Mouse (Mus musculus) lung, embryonic 16.5 days (tissue): Measurements from ENCODE around the gene S100a5. TPM values are rescaled to one million over a fixed set of nuclear protein-coding genes. Genes with fewer than 3 reads are reported as not detected.

ENCODE experiments used
- ATAC-seq: fragments of 200-750 bp; cut with Nextera tagmentation; 2 replicates; pipeline ENCODE4 v1.8.0; 2017; ENCODE audit warnings: low read depth, mild to moderate bottlenecking, moderate library complexity
- H3K27ac ChIP-seq: fragments of 300-500 bp; sonication (generic); 2 replicates; pipeline ENCODE4 v1.5.1; 2014; ENCODE audit warnings: mild to moderate bottlenecking, control low read depth, low read length
- H3K27me3 ChIP-seq: fragments of 300-500 bp; sonication (generic); 2 replicates; pipeline ENCODE4 v1.6.1; 2014; ENCODE audit warnings: low read depth, low read length, mixed read lengths; ENCODE audit not compliant: control insufficient read depth, insufficient read depth
- H3K36me3 ChIP-seq: fragments of 300-500 bp; sonication (generic); 2 replicates; pipeline ENCODE4 v1.6.1; 2014; ENCODE audit warnings: low read length; ENCODE audit not compliant: control insufficient read depth, insufficient read depth
- H3K4me1 ChIP-seq: fragments of 300-500 bp; sonication (generic); replicated peaks from 2 replicates; pipeline ENCODE4 v1.6.1; 2014; ENCODE audit warnings: low read length, mixed read lengths; ENCODE audit not compliant: control insufficient read depth, insufficient read depth
- H3K4me2 ChIP-seq: fragments of 300-500 bp; sonication (generic); 2 replicates; pipeline ENCODE4 v1.6.1; 2014; ENCODE audit warnings: low read depth, low read length, control low read depth
- H3K4me3 ChIP-seq: fragments of 300-500 bp; sonication (generic); 2 replicates; pipeline ENCODE4 v1.5.1; 2014; ENCODE audit warnings: mild to moderate bottlenecking, low read length, control low read depth
- H3K9ac ChIP-seq: fragments of 300-500 bp; sonication (generic); 2 replicates; pipeline ENCODE4 v1.6.1; 2014; ENCODE audit warnings: low read length, control low read depth
- H3K9me3 ChIP-seq: fragments of 300-500 bp; sonication (generic); 2 replicates; pipeline ENCODE4 v1.6.1; 2016; ENCODE audit warnings: low read length; ENCODE audit not compliant: control insufficient read depth
- WGBS: fragments of 180-500 bp; shearing (Covaris S2); extraction: QIAGEN DNeasy Blood & Tissue Kit; methylation state at CpG from one replicate; pipeline ENCODE4 v1.1.7; 2014; 5-methylcytosine and 5-hydroxymethylcytosine counted together
- polyA plus RNA-seq: library from polyadenylated mRNA; unstranded; fragments of >200 nt; fragmentation: Nextera tagmentation; extraction: Ambion mirVana; gene quantifications from 2 replicates; pipeline ENCODE4 v1.2.1, GENCODE M21; 2015

Gene S100a5
- polyA plus RNA-seq, 1 experiment from 2014 or later = not detected

GRCm38 (mm10) chr3:90627366-90627765, 19.0 kb downstream of the S100a5 start:
- no peaks in the 10 kb centered on the region for H3K9me3 ChIP-seq
- no peaks in the 10 kb centered on the region for H3K36me3 ChIP-seq
- WGBS = 80% methylated on average over 5 of the region's 5 CpGs
- H3K4me1 ChIP-seq = peaks cover 4% of the 10 kb centered on the region
- ATAC-seq = no peak
- H3K27me3 ChIP-seq = no peaks in the 10 kb centered on the region
- no peak overlapping the region for H3K4me3 ChIP-seq
- H3K9ac ChIP-seq = no peak overlapping the region
- H3K4me2 ChIP-seq = no peak overlapping the region
- peak overlapping the region; percentile 72 for H3K27ac ChIP-seq

- WGBS = 54% methylated on average over 4 of the region's 4 CpGs
- ATAC-seq = no peak
- no peak overlapping the region for H3K4me2 ChIP-seq
- no peak overlapping the region for H3K4me3 ChIP-seq
- no peak overlapping the region for H3K9ac ChIP-seq
- no peaks in the 10 kb centered on the region for H3K27me3 ChIP-seq
- no peak overlapping the region for H3K27ac ChIP-seq
- H3K36me3 ChIP-seq = no peaks in the 10 kb centered on the region
- peaks cover 4% of the 10 kb centered on the region for H3K4me1 ChIP-seq
- H3K9me3 ChIP-seq = no peaks in the 10 kb centered on the region
Measured at GRCm38 (mm10) chr3:90627807-90628206, 19.5 kb downstream of the S100a5 start.

- no peaks in the 10 kb centered on the region for H3K27me3 ChIP-seq
- WGBS = 61% methylated on average over 2 of the region's 2 CpGs
- H3K36me3 ChIP-seq = no peaks in the 10 kb centered on the region
- H3K4me2 ChIP-seq = no peak overlapping the region
- no peak overlapping the region for H3K27ac ChIP-seq
- no peaks in the 10 kb centered on the region; the same call in 1 of the 2 replicates for H3K4me1 ChIP-seq
- no peak overlapping the region for H3K9ac ChIP-seq
- ATAC-seq = no peak
- no peaks in the 10 kb centered on the region for H3K9me3 ChIP-seq
- no peak overlapping the region for H3K4me3 ChIP-seq
Measured at GRCm38 (mm10) chr3:90629298-90629697, 21.0 kb downstream of the S100a5 start.

- no peaks in the 10 kb centered on the region for H3K27me3 ChIP-seq
- H3K36me3 ChIP-seq = no peaks in the 10 kb centered on the region
- H3K4me3 ChIP-seq = no peak overlapping the region
- no peak overlapping the region for H3K4me2 ChIP-seq
- H3K4me1 ChIP-seq = no peaks in the 10 kb centered on the region
- H3K27ac ChIP-seq = no peak overlapping the region
- WGBS = 70% methylated on average over 2 of the region's 2 CpGs
- H3K9me3 ChIP-seq = no peaks in the 10 kb centered on the region
- H3K9ac ChIP-seq = no peak overlapping the region
- ATAC-seq = no peak
Measured at GRCm38 (mm10) chr3:90631984-90632383, 23.7 kb downstream of the S100a5 start.

GRCm38 (mm10) chr3:90638511-90639275, 30.4 kb downstream of the S100a5 start:
- Histone ChIP-seq H3K4me3 (no peak overlapping the region), H3K4me1 (no peaks in the 10 kb centered on the region), H3K4me2 (no peak overlapping the region), H3K36me3 (no peaks in the 10 kb centered on the region), H3K9ac (no peak overlapping the region), H3K27me3 (no peaks in the 10 kb centered on the region), H3K27ac (no peak overlapping the region), H3K9me3 (no peaks in the 10 kb centered on the region)
- ATAC-seq = no peak
- 50% methylated on average over 1 of the region's 1 CpGs for WGBS

GRCm38 (mm10) chr3:90639511-90640154, 31.3 kb downstream of the S100a5 start:
- Histone ChIP-seq H3K9ac (no peak overlapping the region), H3K4me3 (no peak overlapping the region), H3K27me3 (no peaks in the 10 kb centered on the region), H3K9me3 (no peaks in the 10 kb centered on the region), H3K4me1 (no peaks in the 10 kb centered on the region), H3K4me2 (no peak overlapping the region), H3K36me3 (no peaks in the 10 kb centered on the region), H3K27ac (no peak overlapping the region)
- no peak for ATAC-seq
- 51% methylated on average over 7 of the region's 7 CpGs for WGBS

- H3K36me3 ChIP-seq = no peaks in the 10 kb centered on the region
- H3K9me3 ChIP-seq = no peaks in the 10 kb centered on the region
- no peaks in the 10 kb centered on the region for H3K27me3 ChIP-seq
- no peak overlapping the region for H3K4me3 ChIP-seq
- H3K4me1 ChIP-seq = no peaks in the 10 kb centered on the region
- no peak overlapping the region for H3K4me2 ChIP-seq
- ATAC-seq = no peak
- no peak overlapping the region for H3K27ac ChIP-seq
- no peak overlapping the region for H3K9ac ChIP-seq
- WGBS = 73% methylated on average over 7 of the region's 7 CpGs
Measured at GRCm38 (mm10) chr3:90640981-90641380, 32.7 kb downstream of the S100a5 start.

- H3K4me2 ChIP-seq = no peak overlapping the region
- WGBS = 51% methylated on average over 3 of the region's 3 CpGs
- H3K36me3 ChIP-seq = no peaks in the 10 kb centered on the region
- ATAC-seq = no peak
- H3K4me1 ChIP-seq = no peaks in the 10 kb centered on the region
- H3K27ac ChIP-seq = no peak overlapping the region
- H3K4me3 ChIP-seq = no peak overlapping the region
- no peaks in the 10 kb centered on the region for H3K9me3 ChIP-seq
- no peak overlapping the region for H3K9ac ChIP-seq
- H3K27me3 ChIP-seq = no peaks in the 10 kb centered on the region
Measured at GRCm38 (mm10) chr3:90644220-90644619, 35.9 kb downstream of the S100a5 start.

GRCm38 (mm10) chr3:90647291-90647690, 39.0 kb downstream of the S100a5 start:
- Histone ChIP-seq H3K27ac (no peak overlapping the region), H3K9ac (no peak overlapping the region), H3K36me3 (no peaks in the 10 kb centered on the region), H3K4me3 (no peak overlapping the region), H3K27me3 (no peaks in the 10 kb centered on the region), H3K4me2 (no peak overlapping the region), H3K4me1 (no peaks in the 10 kb centered on the region), H3K9me3 (no peaks in the 10 kb centered on the region)
- 45% methylated on average over 1 of the region's 1 CpGs for WGBS
- ATAC-seq = no peak
